Comparison of ENCODE assay signal across 28 mouse cellular contexts in the genomic region with DNA sequence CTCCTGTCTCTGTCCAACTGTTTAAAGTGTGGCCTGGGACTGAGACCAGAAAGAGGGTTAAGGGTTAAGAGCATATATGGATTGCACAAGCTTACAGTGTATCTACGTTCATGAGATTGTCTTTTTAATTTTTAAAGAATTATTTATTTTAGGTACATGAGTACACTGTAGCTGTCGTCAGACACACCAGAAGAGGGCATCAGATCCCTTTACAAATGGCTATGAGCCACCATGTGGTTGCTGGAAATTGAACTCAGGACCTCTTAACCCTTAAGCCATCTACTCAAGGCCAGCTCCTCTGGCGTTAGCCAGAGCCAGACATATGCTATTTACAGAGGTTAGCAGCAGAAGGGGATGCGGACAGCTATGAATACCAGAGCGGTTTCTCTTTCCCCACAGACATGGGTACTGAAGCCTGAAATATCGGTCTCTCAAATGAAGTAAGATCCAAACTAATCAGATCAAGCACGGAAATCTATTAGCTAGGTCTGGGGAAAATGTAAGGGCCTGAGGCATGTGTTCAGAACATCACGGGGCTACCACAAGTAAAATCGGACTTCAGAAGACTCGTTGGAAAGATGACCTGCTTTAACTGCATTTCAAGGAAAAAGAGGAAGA. TPM values are rescaled to one million over a fixed set of nuclear protein-coding genes. Genes with fewer than 3 reads are reported as not detected.
A peak's percentile ranks its signal among the peaks of the same experiment; 100 is the strongest.
DNase-seq lines count a peak whose midpoint lies in the region; TF ChIP-seq lines count a peak whose summit lies in the region.
"Had no signal": no experiment of that assay in that cellular context is flagged by ENCODE, and none has a peak within 500 bp of the region (broad histone marks: within the 10 kb centered on the region; RNA-seq: fewer than 3 reads in every experiment).

No protein-coding gene starts in this region.

- TF ChIP-seq EP300 in CH12.LX (IDR thresholded peaks at IDR 0.05; ENCODE audit: low read length) = no peak

- in situ Hi-C loops in CH12.LX (cut with MboI; ENCODE audit: low pct_ligation_motif_present, low pct_unique_long_range_greater_than_20kb, low sequenced_read_pairs) = no loop called here

- no peak for TF ChIP-seq POLR2A in CH12.LX (IDR thresholded peaks at IDR 0.05; ENCODE audit: low read depth, low read length)

- H3K9me3 ChIP-seq in CH12.LX (replicated peaks; ENCODE audit: low read length) = no peaks in the 10 kb centered on the region
- H3K9me3 ChIP-seq: embryonic facial prominence, embryonic 15.5 days; heart, embryonic 13.5 days; limb, embryonic 13.5 days; midbrain, embryonic 10.5 days had no signal

- no peak for DNase-seq in gastrocnemius, adult 2 months
- no peak for DNase-seq in gastrocnemius, adult 18-20 months (ENCODE audit: low spot score)
- DNase-seq in kidney, postnatal 36 days = peak; percentile 21 to 37
- DNase-seq in kidney, adult 9 months = no peak
- DNase-seq in CH12.LX (ENCODE audit: extremely low read depth) (no peak), R1 (ENCODE audit: low read depth, low spot score) (peak; percentile 44)
- DNase-seq in urinary bladder, adult 18-20 months (ENCODE audit: low spot score in 2 of 2) = no peak
- no peak for DNase-seq in right cerebral cortex, postnatal 14 days
- DNase-seq: adrenal gland, postnatal 36 days; cerebellum, adult 11-12 months; cerebellum, postnatal 25 days; embryo, embryonic 11 days; forebrain, postnatal 0 days; lung, adult 2 months; retina, postnatal 1 day had no signal

- intact Hi-C loops in gastrocnemius, adult 2 months (cut with DNase I) = loop anchor here (5.0 kb wide), 1 partner anchor 67 kb away; a partner anchor contains a TSS

- H3K36me3 ChIP-seq in CH12.LX (replicated peaks in 1 of 2; ENCODE audit: control insufficient read depth in 1 of 2, insufficient read depth in 1 of 2, low read length in 1 of 2) = no peaks in the 10 kb centered on the region
- H3K36me3 ChIP-seq: embryonic facial prominence, embryonic 15.5 days; heart, embryonic 13.5 days; limb, embryonic 13.5 days; midbrain, embryonic 10.5 days had no signal

- dilution Hi-C loops in CH12.LX (cut with MboI; ENCODE audit: extremely low pct_ligation_motif_present, extremely low pct_unique_long_range_greater_than_20kb, low sequenced_read_pairs) = no loop called here

- H3K9ac ChIP-seq in CH12.LX (ENCODE audit: insufficient read depth, low read depth) = no peak overlapping the region
- H3K9ac ChIP-seq: embryonic facial prominence, embryonic 15.5 days; forebrain, postnatal 0 days; heart, embryonic 13.5 days; hindbrain, embryonic 14.5 days; limb, embryonic 13.5 days had no signal

- H3K27me3 ChIP-seq in CH12.LX (replicated peaks) = no peaks in the 10 kb centered on the region
- H3K27me3 ChIP-seq: embryonic facial prominence, embryonic 15.5 days; limb, embryonic 13.5 days had no signal

- peak; percentile 8 for TF ChIP-seq RAD21 in CH12.LX (IDR thresholded peaks at IDR 0.05; ENCODE audit: low read depth, low read length)

- peaks cover 2 to 5% of the 10 kb centered on the region in 2 experiments; a peak in 2 of 4 replicates for H3K4me1 ChIP-seq in CH12.LX (ENCODE audit: control insufficient read depth in 1 of 2, insufficient read depth in 2 of 2)
- H3K4me1 ChIP-seq: embryonic facial prominence, embryonic 15.5 days; limb, embryonic 13.5 days; midbrain, embryonic 10.5 days had no signal

- no peaks in the 10 kb centered on the region for H3K79me2 ChIP-seq in CH12.LX (replicated peaks; ENCODE audit: control insufficient read depth, extremely low read depth, insufficient read depth, poor library complexity, severe bottlenecking)

- no peak overlapping the region for H3K4me3 ChIP-seq in gastrocnemius, adult 2 months
- no peak overlapping the region for H3K4me3 ChIP-seq in CH12.LX (replicated peaks in 1 of 3; ENCODE audit: low read depth in 2 of 3, low read length in 2 of 3, poor library complexity in 1 of 3)
- H3K4me3 ChIP-seq: embryonic facial prominence, embryonic 15.5 days; heart, embryonic 13.5 days; limb, embryonic 13.5 days; midbrain, embryonic 10.5 days had no signal

- no peak overlapping the region for H3K27ac ChIP-seq in gastrocnemius, adult 2 months
- H3K27ac ChIP-seq in CH12.LX (ENCODE audit: insufficient read depth, low read depth) = no peak overlapping the region
- H3K27ac ChIP-seq: embryonic facial prominence, embryonic 15.5 days; heart, embryonic 13.5 days; hindbrain, embryonic 14.5 days; limb, embryonic 13.5 days; midbrain, embryonic 10.5 days had no signal

- H3K4me2 ChIP-seq in CH12.LX (ENCODE audit: insufficient read depth, low read depth, poor library complexity, severe bottlenecking) = no peak overlapping the region
- H3K4me2 ChIP-seq: embryonic facial prominence, embryonic 15.5 days; heart, embryonic 13.5 days; hindbrain, embryonic 14.5 days; limb, embryonic 13.5 days had no signal

- TF ChIP-seq CTCF in gastrocnemius, adult 2 months (IDR thresholded peaks at IDR 0.05) = peak; percentile 37
- peak in 1 of 2 experiments; percentile 28; a peak in 1 of 4 replicates for TF ChIP-seq CTCF in CH12.LX (conservative IDR thresholded peaks at IDR 0.05 in 1 of 2, IDR thresholded peaks at IDR 0.05 in 1 of 2; ENCODE audit: low read depth in 2 of 2, low read length in 2 of 2)

TF ChIP-seq in CH12.LX, 34 proteins besides CTCF, POLR2A, EP300 and RAD21:
- TF ChIP-seq MAZ (IDR thresholded peaks at IDR 0.05; ENCODE audit: low read depth, low read length) = no peak

RNA-seq across cellular contexts. Expression of a gene that starts 21.1 kb away (rescaled TPM):
- not detected for total RNA-seq in gastrocnemius, adult 2 months (2021)
- total RNA-seq in gastrocnemius, adult 18-20 months (2021) = not detected
- total RNA-seq in CH12.LX (2012; rRNA removed) (not detected in 2 replicates), CH12.LX (2014; rRNA removed) (not detected in 2 replicates)
- not detected in 2 replicates for polyA plus RNA-seq in CH12.LX (2012; ENCODE audit: insufficient read length, low read depth)
- total RNA-seq: adrenal gland, postnatal 36 days; heart, postnatal 25 days; layer of hippocampus, postnatal 14 days; monocyte, adult 5-6 weeks had no signal
- polyA plus RNA-seq: embryonic facial prominence, embryonic 15.5 days; gonadal fat pad, adult 2 months; heart, embryonic 13.5 days; hindbrain, embryonic 14.5 days; intestine, embryonic 14.5 days; limb, embryonic 13.5 days; lung, adult 2 months; midbrain, embryonic 10.5 days; neural tube, embryonic 11.5 days had no signal

RNA-seq across cellular contexts. Expression of a gene that starts 25.3 kb away (rescaled TPM):
- not detected for total RNA-seq in gastrocnemius, adult 2 months (2021)
- not detected for total RNA-seq in gastrocnemius, adult 18-20 months (2021)
- total RNA-seq in CH12.LX (2012; rRNA removed) (not detected in 2 replicates), CH12.LX (2014; rRNA removed) (not detected in 2 replicates)
- not detected in 2 replicates for polyA plus RNA-seq in CH12.LX (2012; ENCODE audit: insufficient read length, low read depth)
- total RNA-seq: adrenal gland, postnatal 36 days; forebrain, postnatal 0 days; layer of hippocampus, postnatal 14 days; left cerebral cortex, postnatal 14 days; monocyte, adult 5-6 weeks had no signal
- polyA plus RNA-seq: activated CD4-positive, CD25-positive, alpha-beta regulatory T cell, adult 4 months; forebrain, postnatal 0 days; heart, embryonic 13.5 days; hindbrain, embryonic 14.5 days; limb, embryonic 13.5 days; midbrain, embryonic 10.5 days; neural tube, embryonic 11.5 days had no signal

Comparison
In these comparisons a context has a peak if more than half of its experiments do, and no peak if none do; other contexts are left out.
1. DNase-seq: peak in kidney, postnatal 36 days (2 of 2) and R1 (single experiment); none in gastrocnemius, adult 2 months (single experiment), gastrocnemius, adult 18-20 months (single experiment), kidney, adult 9 months (single experiment), CH12.LX (single experiment), urinary bladder, adult 18-20 months (0 of 2) and right cerebral cortex, postnatal 14 days (single experiment).